Mouse (Mus musculus): ENCODE data around the gene Myo1f.

The Myo1f gene

DNA sequence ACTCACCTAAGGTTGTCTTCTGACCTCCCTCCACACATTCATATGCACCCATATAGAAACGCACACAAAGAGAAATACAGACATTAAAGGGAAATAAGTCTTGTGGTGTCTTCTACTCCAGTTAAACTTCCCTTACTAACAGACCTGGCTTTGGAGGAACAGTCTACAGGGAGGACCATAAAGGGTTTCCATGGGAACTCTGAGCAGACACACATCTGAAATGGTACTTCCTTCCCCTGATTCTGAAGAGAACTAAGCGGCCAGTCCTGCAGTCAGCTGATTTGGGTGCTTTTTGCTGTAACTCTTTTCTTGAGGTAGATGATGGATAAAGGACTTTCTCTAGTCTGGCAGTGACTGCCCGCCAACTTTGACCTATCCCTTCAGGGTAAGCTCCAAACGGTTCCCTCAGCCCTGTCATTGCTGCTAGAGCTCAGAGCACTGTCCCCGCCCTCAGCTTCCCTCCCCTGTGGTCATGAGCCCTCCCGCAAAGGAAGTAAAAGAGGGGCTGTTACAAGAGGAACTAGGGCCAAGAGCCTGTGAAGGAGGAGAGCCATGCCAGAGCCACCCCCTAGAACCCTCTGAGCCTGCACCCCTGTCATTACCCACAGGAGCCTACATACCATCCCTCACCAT, at the start of gene Myo1f:
Gene Myo1f (plus strand): TSS at position 485 of the 633 bp plus-strand sequence.
- peak; percentile 19 to 60 for DNase-seq (ENCODE audit: low spot score in 2 of 2)

DNA sequence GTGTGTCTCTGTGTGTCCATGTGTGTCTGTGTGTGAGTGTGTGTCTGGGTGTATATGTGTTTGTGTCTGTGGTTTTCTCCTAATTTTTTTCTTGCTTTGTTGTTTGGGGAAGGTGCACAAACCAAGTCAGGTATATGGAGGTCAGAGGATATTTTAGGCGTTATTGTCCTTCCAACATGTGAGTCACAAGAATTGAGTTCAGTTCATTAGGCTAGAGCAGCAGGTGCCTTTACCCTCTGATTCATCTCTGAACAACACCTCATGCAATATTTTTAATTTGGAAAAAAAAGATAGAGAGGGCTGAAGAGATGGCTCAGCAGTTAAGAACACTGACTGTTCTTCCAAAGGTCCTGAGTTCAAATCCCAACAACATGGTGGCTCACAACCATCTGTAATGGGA, 47.1 kb upstream of the Myo1f start:
- DNase-seq (ENCODE audit: low spot score in 2 of 2) = no peak

DNA sequence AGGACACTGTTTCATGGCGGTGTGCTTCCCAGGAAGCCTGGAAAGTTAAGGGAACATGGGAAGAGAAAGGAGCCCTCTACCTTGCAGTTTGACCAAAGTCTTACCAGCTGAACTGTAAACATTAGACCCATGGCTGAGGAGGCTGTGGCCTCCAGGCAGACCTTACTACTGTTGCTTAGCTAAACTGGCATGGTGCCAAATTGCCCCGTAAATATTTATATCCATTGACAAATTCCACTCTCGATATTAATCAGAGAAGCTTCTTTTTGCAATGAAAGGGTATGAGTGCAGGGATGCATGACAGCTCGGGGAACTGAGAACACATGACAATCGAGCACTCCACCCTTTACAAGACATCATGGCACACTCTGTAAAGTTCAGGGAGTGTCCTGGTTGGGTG, 45.3 kb upstream of the Myo1f start:
- DNase-seq (ENCODE audit: low spot score in 2 of 2) = no peak

DNA sequence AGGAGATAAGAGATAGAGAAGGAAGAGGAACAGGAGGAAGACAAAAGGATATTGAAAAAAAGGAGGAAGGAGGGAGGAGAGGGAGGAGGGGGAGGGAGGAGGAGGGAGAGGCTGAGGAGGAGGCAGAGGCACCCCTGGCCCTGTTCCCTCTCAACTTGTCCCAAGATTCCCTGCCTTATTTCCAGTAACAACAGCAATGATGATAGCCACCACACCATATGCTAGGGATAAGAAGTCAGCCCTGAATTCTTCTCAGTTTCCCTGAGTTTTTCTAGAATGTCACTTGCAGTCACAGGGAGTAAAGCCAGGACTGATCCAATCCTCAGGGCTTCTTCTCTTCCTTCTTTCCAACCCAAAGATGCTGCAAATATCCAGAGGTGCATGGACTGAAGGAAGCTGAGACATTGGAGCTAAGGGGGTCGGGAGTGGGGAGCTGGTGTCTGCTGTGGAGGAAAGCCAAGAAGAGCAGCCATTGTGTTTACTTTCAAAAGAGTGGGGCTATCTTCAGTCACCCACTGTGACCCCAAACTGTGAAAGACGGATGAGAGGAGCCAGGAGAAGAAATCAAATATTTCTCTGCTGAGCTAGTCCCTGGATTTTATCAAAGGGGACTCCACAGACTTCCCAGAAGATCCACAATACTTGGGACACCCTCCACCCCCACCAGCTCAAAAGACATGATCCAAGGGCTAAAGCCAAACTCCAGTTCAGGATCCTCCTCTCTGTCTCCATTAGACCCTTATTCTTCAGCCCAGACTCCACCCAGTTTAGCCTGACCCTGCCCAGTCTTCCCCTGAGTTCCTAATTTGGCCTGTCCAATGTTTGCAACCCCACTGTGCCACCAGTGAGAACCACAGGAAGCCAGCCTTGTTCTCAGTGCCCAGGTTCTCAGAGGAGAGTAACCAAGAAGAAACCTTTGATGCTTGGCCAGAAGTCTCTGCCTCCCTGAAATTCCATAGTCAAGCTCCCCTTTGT, 42.8 kb upstream of the Myo1f start:
- DNase-seq (ENCODE audit: low spot score in 2 of 2) = no peak

DNA sequence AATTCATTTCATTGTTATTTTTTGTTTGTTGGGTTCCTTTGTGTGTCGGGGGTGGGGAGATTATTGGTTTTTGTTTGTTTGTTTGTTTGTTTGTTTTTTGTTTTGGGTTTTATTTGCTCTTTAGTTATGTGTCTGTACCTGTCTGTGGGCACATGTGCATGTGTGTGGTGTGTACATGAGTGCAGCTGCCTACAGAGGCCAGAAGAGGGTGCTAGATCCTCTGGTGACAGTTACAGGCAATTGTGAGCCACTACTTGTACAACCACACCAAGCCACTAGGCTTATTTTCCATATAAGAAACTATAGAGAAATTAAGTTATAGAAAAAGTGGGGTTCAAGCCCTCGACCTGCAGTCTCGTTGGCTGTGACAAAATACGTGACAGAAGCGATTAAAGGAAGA, 41.6 kb upstream of the Myo1f start:
- no peak for DNase-seq (ENCODE audit: low spot score in 2 of 2)

GRCm38 (mm10) chr17:33520366-33520765, 35.1 kb upstream of the Myo1f start:
- no peak for DNase-seq (ENCODE audit: low spot score in 2 of 2)

- DNase-seq (ENCODE audit: low spot score in 2 of 2) = no peak
Observed at GRCm38 (mm10) chr17:33523431-33523917, 32.0 kb upstream of the Myo1f start.

GRCm38 (mm10) chr17:33523918-33524755, 31.4 kb upstream of the Myo1f start, which contains the start of gene Adamts10:
Gene Adamts10, plus strand, starts transcription at chr17:33524204.
- peak; percentile 42 to 76 for DNase-seq (ENCODE audit: low spot score in 2 of 2)

DNA sequence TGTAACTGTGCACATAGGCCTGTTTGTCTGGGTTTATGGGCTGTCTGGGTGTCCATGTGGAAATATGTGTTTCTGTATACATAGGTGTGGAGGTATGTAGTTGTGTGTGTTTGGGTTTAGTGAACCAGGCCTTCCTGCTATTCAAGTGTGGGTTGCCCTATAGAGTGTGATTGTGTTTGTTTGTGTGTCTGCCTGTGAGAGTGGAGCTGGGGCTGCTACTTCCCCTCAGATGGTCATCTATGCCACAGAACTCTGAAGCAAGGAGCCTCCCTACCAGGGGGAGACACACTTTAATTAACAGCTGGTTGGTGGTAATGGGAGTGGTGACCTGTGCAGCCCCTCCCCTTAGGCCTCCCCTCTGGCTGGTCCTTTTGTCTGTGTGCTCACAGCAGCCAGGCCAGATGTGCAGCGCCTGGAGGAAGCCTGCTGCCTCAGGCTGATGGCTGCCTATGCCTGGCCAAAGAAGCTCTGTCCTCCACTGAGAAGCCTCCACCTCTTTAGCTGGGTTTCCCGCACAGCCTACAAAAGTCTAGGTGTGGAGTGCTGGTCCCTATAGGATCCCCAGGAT, 30.6 kb upstream of the Myo1f start:
- no peak for DNase-seq (ENCODE audit: low spot score in 2 of 2)

- DNase-seq (ENCODE audit: low spot score in 2 of 2) = no peak
Observed at GRCm38 (mm10) chr17:33526506-33526905, 29.0 kb upstream of the Myo1f start.

DNA sequence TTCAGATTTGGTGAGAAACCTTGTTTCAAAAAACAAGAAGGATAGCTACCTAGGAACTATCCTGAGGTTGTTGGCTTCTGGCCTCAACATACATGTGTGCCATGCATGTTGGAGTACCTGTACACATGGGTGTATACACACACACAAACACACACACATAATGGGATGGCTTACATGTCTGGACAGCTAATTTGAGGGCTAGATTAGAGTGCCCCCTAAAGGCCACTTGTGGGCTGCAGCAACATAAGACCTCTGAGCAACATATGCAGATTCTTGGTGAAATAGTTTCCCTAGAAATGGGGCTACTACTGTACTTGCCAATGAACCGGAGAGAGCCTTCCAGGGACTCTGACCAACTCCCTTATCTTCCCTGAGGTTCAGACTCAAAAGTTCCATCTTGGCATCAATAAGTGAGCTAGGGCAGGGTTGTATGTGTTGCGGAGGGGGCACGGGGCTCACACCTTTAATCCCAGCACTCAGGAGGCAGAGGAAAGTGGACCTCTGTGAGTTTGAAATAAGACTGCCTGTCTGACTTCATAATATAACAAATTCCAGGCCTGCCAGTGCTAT, 16.3 kb upstream of the Myo1f start:
- peak in 1 of 2 experiments; percentile 44 for DNase-seq (ENCODE audit: low spot score in 2 of 2)

GRCm38 (mm10) chr17:33539878-33540277, 15.6 kb upstream of the Myo1f start:
- no peak for DNase-seq (ENCODE audit: low spot score in 2 of 2)

DNA sequence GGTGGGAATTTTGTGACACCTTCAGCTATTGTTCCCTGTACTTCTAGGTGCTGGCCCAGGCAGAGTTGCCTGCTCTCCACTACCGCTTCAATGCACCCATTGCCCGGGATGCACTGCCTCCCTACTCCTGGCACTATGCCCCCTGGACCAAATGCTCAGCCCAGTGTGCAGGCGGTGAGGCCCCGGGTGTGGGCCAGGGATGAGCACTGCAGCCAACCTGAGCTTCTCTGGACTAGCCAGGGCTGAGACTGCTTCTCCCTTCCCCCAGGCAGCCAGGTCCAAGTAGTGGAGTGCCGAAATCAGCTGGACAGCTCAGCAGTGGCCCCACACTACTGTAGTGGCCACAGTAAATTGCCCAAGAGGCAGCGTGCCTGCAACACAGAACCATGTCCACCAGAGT, 6.3 kb upstream of the Myo1f start:
- DNase-seq (ENCODE audit: low spot score in 2 of 2) = no peak

DNA sequence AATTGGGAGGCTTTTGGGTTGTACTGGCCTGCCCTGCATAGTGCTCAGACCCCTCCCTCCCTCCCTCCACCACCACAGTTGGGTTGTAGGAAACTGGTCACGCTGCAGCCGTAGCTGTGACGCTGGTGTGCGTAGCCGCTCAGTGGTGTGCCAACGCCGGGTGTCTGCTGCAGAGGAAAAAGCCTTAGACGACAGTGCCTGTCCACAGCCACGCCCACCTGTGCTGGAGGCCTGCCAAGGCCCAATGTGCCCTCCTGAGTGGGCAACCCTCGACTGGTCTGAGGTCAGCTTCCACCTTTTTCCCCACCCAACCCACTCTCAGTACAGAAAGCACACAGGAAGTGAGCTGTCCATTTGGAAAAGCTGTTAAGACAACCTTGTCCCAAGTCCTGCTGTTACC, 5.1 kb upstream of the Myo1f start:
- DNase-seq (ENCODE audit: low spot score in 2 of 2) = no peak

GRCm38 (mm10) chr17:33552113-33552512, 3.4 kb upstream of the Myo1f start:
- no peak for DNase-seq (ENCODE audit: low spot score in 2 of 2)

DNA sequence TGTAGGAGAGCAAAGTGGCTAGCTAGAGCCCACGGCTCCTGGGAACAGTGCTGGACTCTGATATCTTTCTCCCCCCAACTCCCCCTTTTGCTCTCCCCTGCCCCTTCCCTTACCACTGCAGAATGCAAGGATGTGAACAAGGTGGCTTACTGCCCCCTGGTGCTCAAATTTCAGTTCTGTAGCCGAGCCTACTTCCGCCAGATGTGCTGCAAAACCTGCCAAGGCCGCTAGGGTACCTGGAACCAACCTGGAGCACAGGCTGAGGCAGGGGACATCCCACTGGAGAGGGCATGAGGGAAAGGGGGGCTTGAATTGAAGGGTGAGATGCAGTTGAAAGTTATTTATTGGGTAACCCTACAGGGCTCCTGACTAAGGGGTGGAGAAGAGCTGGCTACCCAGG, 2.5 kb upstream of the Myo1f start:
- DNase-seq (ENCODE audit: low spot score in 2 of 2) = peak in 1 of 2 experiments; percentile 64

GRCm38 (mm10) chr17:33554536-33554935, 971 bp upstream of the Myo1f start:
- no peak for DNase-seq (ENCODE audit: low spot score in 2 of 2)

DNA sequence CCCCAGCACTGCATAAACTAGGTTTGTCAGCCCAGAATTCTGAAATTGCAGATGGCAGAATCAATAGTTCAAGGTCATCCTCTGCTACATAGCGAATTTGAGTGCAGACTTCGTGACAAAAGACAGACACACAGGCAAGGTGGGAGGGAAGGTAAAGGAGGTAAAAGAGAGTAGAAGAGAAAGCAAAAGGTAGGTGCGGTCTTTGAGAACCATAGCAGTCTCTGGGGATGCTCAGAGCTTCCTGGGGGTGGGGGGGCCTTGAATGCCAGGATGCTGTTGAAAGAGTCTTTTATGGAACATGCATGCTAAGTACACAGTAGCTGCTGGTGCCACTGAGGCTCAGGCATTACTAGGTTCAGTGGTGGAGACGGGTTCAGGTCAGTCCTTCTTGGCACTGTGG, 2.4 kb downstream of the Myo1f start:
- no peak for DNase-seq (ENCODE audit: low spot score in 2 of 2)

GRCm38 (mm10) chr17:33563527-33564076, 8.1 kb downstream of the Myo1f start:
- no peak for DNase-seq (ENCODE audit: low spot score in 2 of 2)

DNA sequence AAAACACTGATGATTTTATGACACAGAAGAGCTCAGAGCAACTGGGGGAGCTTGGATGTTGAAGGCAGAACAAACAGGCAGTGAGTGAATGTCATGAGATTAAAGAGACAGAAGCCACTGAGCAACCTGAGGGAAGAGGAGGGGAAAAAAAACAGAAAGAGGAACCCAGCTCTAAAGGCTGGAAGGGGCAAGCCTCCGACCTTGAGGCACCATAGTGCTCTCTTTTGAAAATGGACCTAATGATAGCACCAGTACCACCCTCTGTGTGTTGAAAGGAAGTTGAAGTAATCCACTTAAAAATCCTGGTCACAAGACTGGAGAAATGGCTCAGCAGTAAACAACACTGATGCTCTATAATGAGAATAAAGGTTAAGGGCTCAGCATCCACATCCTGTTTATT, 9.1 kb downstream of the Myo1f start:
- no peak for DNase-seq (ENCODE audit: low spot score in 2 of 2)

- DNase-seq (ENCODE audit: low spot score in 2 of 2) = no peak
Observed at GRCm38 (mm10) chr17:33566182-33566581, 10.7 kb downstream of the Myo1f start.
